In genomic region chr8:88199700-88200601, GRCm38 (mm10) we compare ENCODE assay signal across 8 mouse cellular contexts. TPM values are rescaled to one million over a fixed set of nuclear protein-coding genes. Genes with fewer than 3 reads are reported as not detected.
A peak's percentile ranks its signal among the peaks of the same experiment; 100 is the strongest.
DNase-seq lines count a peak whose midpoint lies in the region; ATAC-seq and TF ChIP-seq lines count a peak whose summit lies in the region.

No protein-coding gene starts in this region.

- peak overlapping the region; percentile 90 for H3K9ac ChIP-seq in heart, embryonic 16.5 days (ENCODE audit: low read length)
- H3K9ac ChIP-seq in neural tube, embryonic 13.5 days: peak overlapping the region; percentile 91

- no peaks in the 10 kb centered on the region for H3K27me3 ChIP-seq in heart, embryonic 16.5 days (ENCODE audit: control insufficient read depth, insufficient read depth, low read length)
- no peaks in the 10 kb centered on the region for H3K27me3 ChIP-seq in neural tube, embryonic 13.5 days
- H3K27me3 ChIP-seq in testis, adult 2 months (ENCODE audit: control insufficient read depth, insufficient read depth, low read length): no peaks in the 10 kb centered on the region

- no peak for TF ChIP-seq CTCF in bone marrow macrophage, adult 2 months (IDR thresholded peaks at IDR 0.05; ENCODE audit: low read depth, low read length)
- TF ChIP-seq CTCF in lung, adult 2 months (IDR thresholded peaks at IDR 0.05; ENCODE audit: insufficient read depth, low read length): no peak
- TF ChIP-seq CTCF in testis, adult 2 months (IDR thresholded peaks at IDR 0.05; ENCODE audit: control insufficient read depth, insufficient read depth, insufficient replicate concordance, low read depth, low read length): no peak

- WGBS in heart, embryonic 16.5 days: under 1% methylated on average over 109 of the region's 117 CpGs
- under 1% methylated on average over 88 of the region's 117 CpGs for WGBS in lung, adult 2 months
- WGBS in neural tube, embryonic 13.5 days: under 1% methylated on average over 83 of the region's 117 CpGs

- H3K9me3 ChIP-seq in heart, embryonic 16.5 days (replicated peaks; ENCODE audit: control insufficient read depth, low read length): no peaks in the 10 kb centered on the region
- no peaks in the 10 kb centered on the region for H3K9me3 ChIP-seq in neural tube, embryonic 13.5 days

- peak; percentile 61 for ATAC-seq in erythroid progenitor cell, adult 5-6 weeks (replicated peaks; ENCODE audit: low FRiP score, poor library complexity, severe bottlenecking)
- peak; percentile 33 for ATAC-seq in heart, embryonic 16.5 days (replicated peaks; ENCODE audit: extremely low read depth, insufficient read depth, low FRiP score)
- peak; percentile 74 for ATAC-seq in neural tube, embryonic 13.5 days (ENCODE audit: low read depth)

- peak overlapping the region; percentile 98 for H3K4me3 ChIP-seq in bone marrow macrophage, adult 2 months (ENCODE audit: insufficient read depth, low read length)
- H3K4me3 ChIP-seq in heart, embryonic 16.5 days (ENCODE audit: low read length): peak overlapping the region; percentile 94
- H3K4me3 ChIP-seq in lung, adult 2 months (replicated peaks; ENCODE audit: extremely low read depth, low read depth, low read length): peak overlapping the region; percentile 90
- peak overlapping the region; percentile 91 for H3K4me3 ChIP-seq in neural tube, embryonic 13.5 days
- peak overlapping the region; percentile 96 for H3K4me3 ChIP-seq in testis, adult 2 months (ENCODE audit: control insufficient read depth, low read depth, low read length)

- H3K4me1 ChIP-seq in bone marrow macrophage, adult 2 months (ENCODE audit: control insufficient read depth, insufficient read depth, low read length): peaks cover 16% of the 10 kb centered on the region
- peaks cover 30% of the 10 kb centered on the region for H3K4me1 ChIP-seq in heart, embryonic 16.5 days (ENCODE audit: control insufficient read depth, insufficient read depth, low read length)
- peaks cover 19% of the 10 kb centered on the region for H3K4me1 ChIP-seq in lung, adult 2 months (ENCODE audit: control insufficient read depth, insufficient read depth, low read length)
- H3K4me1 ChIP-seq in neural tube, embryonic 13.5 days (replicated peaks): peaks cover 52% of the 10 kb centered on the region
- peaks cover 5% of the 10 kb centered on the region for H3K4me1 ChIP-seq in testis, adult 2 months (ENCODE audit: control insufficient read depth, insufficient read depth, low read length)

- peak overlapping the region; percentile 98 for H3K4me2 ChIP-seq in heart, embryonic 16.5 days (ENCODE audit: low read depth, low read length)
- H3K4me2 ChIP-seq in neural tube, embryonic 13.5 days: peak overlapping the region; percentile 89

- H3K36me3 ChIP-seq in heart, embryonic 16.5 days (ENCODE audit: control insufficient read depth, insufficient read depth): no peaks in the 10 kb centered on the region
- H3K36me3 ChIP-seq in neural tube, embryonic 13.5 days: no peaks in the 10 kb centered on the region
- H3K36me3 ChIP-seq in testis, adult 2 months (ENCODE audit: control insufficient read depth, insufficient read depth, low read length): no peaks in the 10 kb centered on the region

- peak; percentile 13 to 21 for DNase-seq in CD8-positive naive resting alpha-beta T cell, adult 2 months (ENCODE audit: low read depth in 2 of 2, low spot score in 2 of 2)
- DNase-seq in kidney, postnatal 10 days: peak; percentile 66
- DNase-seq in lung, adult 2 months: peak; percentile 51

- H3K27ac ChIP-seq in bone marrow macrophage, adult 2 months (ENCODE audit: insufficient read depth, low read depth, low read length): peak overlapping the region; percentile 56
- peak overlapping the region; percentile 98 for H3K27ac ChIP-seq in heart, embryonic 16.5 days (ENCODE audit: low read length)
- H3K27ac ChIP-seq in neural tube, embryonic 13.5 days (replicated peaks): peak overlapping the region; percentile 98
- H3K27ac ChIP-seq in testis, adult 2 months (ENCODE audit: control insufficient read depth, insufficient read depth, low read depth, low read length): peak overlapping the region; percentile 69

- TF ChIP-seq POLR2A in bone marrow macrophage, adult 2 months (IDR thresholded peaks at IDR 0.05; ENCODE audit: borderline replicate concordance, low read depth, low read length): no peak
- TF ChIP-seq POLR2A in lung, adult 2 months (IDR thresholded peaks at IDR 0.05; ENCODE audit: borderline replicate concordance, extremely low read depth, low read depth, low read length): no peak
- TF ChIP-seq POLR2A in testis, adult 2 months (IDR thresholded peaks at IDR 0.05; ENCODE audit: control insufficient read depth, low read depth, low read length): no peak; the same call in 1 of the 2 replicates

RNA-seq across cellular contexts. Expression of gene Tent4b, which starts 0.9 kb away (rescaled TPM):
- polyA plus RNA-seq in bone marrow macrophage, adult 2 months (2012; ENCODE audit: insufficient read depth, insufficient read length, missing spikeins): 28.9 and 31.0 TPM in 2 replicates
- 24.7 and 24.9 TPM in 2 replicates for total RNA-seq in erythroid progenitor cell, adult 5-6 weeks (2015; ENCODE audit: low replicate concordance)
- total RNA-seq in erythroid progenitor cell, adult 5-6 weeks (2017; ENCODE audit: low replicate concordance): 24.1 and 30.5 TPM in 2 replicates
- 5.5 and 6.3 TPM in 2 replicates for polyA plus RNA-seq in heart, embryonic 16.5 days (2015; fragmentation: Nextera tagmentation; extraction: Ambion mirVana)
- polyA plus RNA-seq in lung, adult 2 months (2012; rRNA removed): 16.5 and 22.9 TPM in 2 replicates
- polyA plus RNA-seq in neural tube, embryonic 13.5 days (2015; fragmentation: Nextera tagmentation; extraction: Ambion mirVana): 10.0 and 11.2 TPM in 2 replicates
- polyA plus RNA-seq in testis, adult 2 months (2012; rRNA removed): 83.1 and 92.8 TPM in 2 replicates

Comparison
In these comparisons a context has a peak if more than half of its experiments do, and no peak if none do; other contexts are left out.
1. Peak in every context shown above with its lines: DNase-seq, ATAC-seq, H3K4me3 ChIP-seq and H3K27ac ChIP-seq.